Mouse (Mus musculus) ES-E14 (cell line): ENCODE measurements around the gene Bag6. TPM values are rescaled to one million over a fixed set of nuclear protein-coding genes. Genes with fewer than 3 reads are reported as not detected.

Source experiments
- DNase-seq: peaks from one replicate; pipeline ENCODE4 v3.0.0-alpha.2; 2013; ENCODE audit warnings: low read depth, low spot score
- H3K27ac ChIP-seq: 2 replicates; pipeline ENCODE4 v1.5.1; 2012; ENCODE audit warnings: low read depth, mild to moderate bottlenecking, low read length, moderate library complexity, mixed read lengths; ENCODE audit not compliant: poor library complexity, insufficient read depth, severe bottlenecking
- H3K36me3 ChIP-seq: 2 replicates; pipeline ENCODE4 v1.6.1; 2012; ENCODE audit warnings: mild to moderate bottlenecking, low read length, moderate library complexity, mixed read lengths; ENCODE audit not compliant: control insufficient read depth, poor library complexity, insufficient read depth, severe bottlenecking
- H3K4me1 ChIP-seq, 2 experiments: fragments of 150-350 bp in 1 of 2; sonication (generic) in 1 of 2; 2 replicates each; pipeline ENCODE4 v1.6.1; 2012; ENCODE audit warnings: low read length in 2 of 2, mild to moderate bottlenecking in 1 of 2, mixed read lengths in 1 of 2; ENCODE audit not compliant: control insufficient read depth in 2 of 2, insufficient read depth in 2 of 2, poor library complexity in 1 of 2
- H3K4me3 ChIP-seq, 2 experiments: fragments of 150-350 bp in 1 of 2; sonication (generic) in 1 of 2; 2 replicates each; pipeline ENCODE4 v1.5.1; 2012; ENCODE audit warnings: low read length in 2 of 2, low read depth in 1 of 2, mild to moderate bottlenecking in 1 of 2, mixed read lengths in 1 of 2; ENCODE audit not compliant: insufficient read depth in 1 of 2, poor library complexity in 1 of 2, severe bottlenecking in 1 of 2
- H3K9ac ChIP-seq: 2 replicates; pipeline ENCODE4 v1.6.1; 2012; ENCODE audit warnings: low read depth, mild to moderate bottlenecking, low read length, mixed read lengths; ENCODE audit not compliant: poor library complexity, insufficient read depth, severe bottlenecking
- H3K9me3 ChIP-seq: fragments of 150-350 bp; sonication (generic); 2 replicates; pipeline ENCODE4 v1.6.1; 2012; ENCODE audit warnings: low read depth, mild to moderate bottlenecking, low read length; ENCODE audit not compliant: control insufficient read depth, insufficient read depth
- CHD2 ChIP-seq: IDR thresholded peaks from 2 replicates; pipeline ENCODE4 v1.6.1; 2014; ENCODE audit warnings: mild to moderate bottlenecking, low read depth, low read length, inconsistent platforms
- HCFC1 ChIP-seq: IDR thresholded peaks from 2 replicates; pipeline ENCODE4 v1.6.1; 2012; ENCODE audit warnings: low read length, inconsistent platforms, borderline replicate concordance; ENCODE audit not compliant: insufficient read depth
- MAFK ChIP-seq: IDR thresholded peaks from 2 replicates; pipeline ENCODE4 v1.6.1; 2014; ENCODE audit warnings: mild to moderate bottlenecking, low read depth, low read length, inconsistent platforms; ENCODE audit not compliant: insufficient read depth
- ZC3H11A ChIP-seq: IDR thresholded peaks from 2 replicates; pipeline ENCODE4 v1.6.1; 2012; ENCODE audit warnings: low read depth, mild to moderate bottlenecking, inconsistent platforms, low read length, borderline replicate concordance
- ZNF384 ChIP-seq: IDR thresholded peaks from 2 replicates; pipeline ENCODE4 v1.6.1; 2012; ENCODE audit warnings: low read depth, low read length, inconsistent platforms
- in situ Hi-C, 2 experiments: fragments of 600-800 bp; cut with MboI; formaldehyde crosslinking; loops; one replicate each; pipeline ENCODE4 v1.15.1; 2025; ENCODE audit warnings: low sequenced_read_pairs in 2 of 2, inconsistent platforms in 1 of 2; ENCODE audit not compliant: unreplicated experiment in 2 of 2
- total RNA-seq: library from RNA; depleted of rRNA; stranded (reverse); fragments of 300-350 nt; gene quantifications from 2 replicates; pipeline ENCODE4 v1.2.3, GENCODE M21; 2012

Bag6 gene
- total RNA-seq, 1 experiment: 208 TPM

DNA sequence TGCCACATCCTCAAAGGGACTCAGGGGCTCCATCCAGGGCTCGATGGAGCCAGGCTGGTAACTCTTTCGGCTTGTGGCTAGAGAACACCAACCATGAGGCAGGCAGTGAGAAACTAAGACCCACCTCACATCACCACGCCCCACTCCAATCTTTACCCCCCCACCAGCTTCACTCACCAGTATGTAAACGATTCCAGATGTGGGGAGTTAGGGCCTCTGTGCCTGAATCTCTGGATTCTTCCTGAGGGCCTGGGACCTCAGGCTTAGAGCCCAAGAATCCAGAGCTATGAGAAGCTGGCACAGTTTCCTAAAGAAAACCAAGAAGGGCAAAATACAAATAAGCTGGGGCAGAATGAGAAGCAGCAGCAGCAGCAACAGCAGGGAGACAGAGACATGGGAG, 19.0 kb downstream of the Bag6 start:
- no peaks in the 10 kb centered on the region for H3K9me3 ChIP-seq
- TF ChIP-seq CHD2 (no peak), HCFC1 (no peak), ZC3H11A (no peak), MAFK (no peak), ZNF384 (no peak)
- peaks cover 94% of the 10 kb centered on the region for H3K36me3 ChIP-seq
- in situ Hi-C loops: no loop called here
- H3K9ac ChIP-seq: no peak overlapping the region
- no peak overlapping the region for H3K27ac ChIP-seq
- DNase-seq: no peak
- 0 out of 4 replicates have a peak, but pooled peaks cover 0 to 4% of the 10 kb centered on the region in 2 experiments for H3K4me1 ChIP-seq
- H3K4me3 ChIP-seq: no peak overlapping the region

DNA sequence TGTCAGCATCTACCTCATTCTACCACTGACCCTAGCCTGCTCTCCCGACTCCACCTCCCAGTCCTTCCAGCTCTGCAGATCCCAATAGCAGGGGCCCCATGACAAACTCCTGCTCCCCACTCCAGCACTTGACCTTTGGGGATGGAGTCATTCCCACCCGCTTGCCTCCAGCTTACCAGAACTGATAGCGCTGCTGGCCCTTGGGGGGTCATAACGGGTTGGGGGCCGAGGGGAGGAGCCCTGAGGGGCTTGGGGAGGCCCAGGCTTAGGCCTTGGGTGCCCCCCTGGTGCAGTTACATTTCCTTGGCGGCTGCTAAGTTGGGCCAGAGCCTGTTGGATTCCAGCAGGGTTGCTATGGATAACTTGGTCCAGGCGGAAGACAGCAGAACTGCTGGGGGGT, 19.6 kb downstream of the Bag6 start:
- TF ChIP-seq ZNF384 (no peak), HCFC1 (no peak), MAFK (no peak), ZC3H11A (no peak), CHD2 (no peak)
- no peaks in the 10 kb centered on the region for H3K9me3 ChIP-seq
- H3K4me1 ChIP-seq: 0 out of 4 replicates have a peak, but pooled peaks cover 0 to 4% of the 10 kb centered on the region in 2 experiments
- H3K4me3 ChIP-seq: no peak overlapping the region
- no peak overlapping the region for H3K27ac ChIP-seq
- DNase-seq: no peak
- H3K36me3 ChIP-seq: peaks cover 95% of the 10 kb centered on the region
- in situ Hi-C loops: no loop called here
- H3K9ac ChIP-seq: no peak overlapping the region

DNA sequence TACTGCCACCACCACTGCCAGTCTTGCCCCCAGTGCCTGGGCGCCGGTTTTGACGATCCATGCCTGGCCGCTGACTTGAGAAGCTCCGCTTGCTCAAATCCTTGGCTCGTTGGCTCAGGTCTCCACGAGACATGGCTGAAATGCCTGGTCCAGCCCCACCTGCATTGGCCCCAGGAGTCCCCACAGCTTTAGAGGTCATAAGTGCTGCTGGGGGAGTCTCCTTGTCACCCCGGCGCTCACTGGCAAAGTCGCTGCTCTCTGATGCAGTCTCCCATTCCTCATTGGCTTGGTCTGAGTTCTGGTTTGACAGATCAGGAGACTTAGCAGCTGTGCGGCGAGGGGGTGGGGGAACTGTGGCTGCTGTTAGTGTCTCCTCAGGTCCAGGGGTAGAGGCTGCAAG, 20.5 kb downstream of the Bag6 start:
- TF ChIP-seq MAFK (no peak), HCFC1 (no peak), CHD2 (no peak), ZC3H11A (no peak), ZNF384 (no peak)
- in situ Hi-C loops: no loop called here

DNA sequence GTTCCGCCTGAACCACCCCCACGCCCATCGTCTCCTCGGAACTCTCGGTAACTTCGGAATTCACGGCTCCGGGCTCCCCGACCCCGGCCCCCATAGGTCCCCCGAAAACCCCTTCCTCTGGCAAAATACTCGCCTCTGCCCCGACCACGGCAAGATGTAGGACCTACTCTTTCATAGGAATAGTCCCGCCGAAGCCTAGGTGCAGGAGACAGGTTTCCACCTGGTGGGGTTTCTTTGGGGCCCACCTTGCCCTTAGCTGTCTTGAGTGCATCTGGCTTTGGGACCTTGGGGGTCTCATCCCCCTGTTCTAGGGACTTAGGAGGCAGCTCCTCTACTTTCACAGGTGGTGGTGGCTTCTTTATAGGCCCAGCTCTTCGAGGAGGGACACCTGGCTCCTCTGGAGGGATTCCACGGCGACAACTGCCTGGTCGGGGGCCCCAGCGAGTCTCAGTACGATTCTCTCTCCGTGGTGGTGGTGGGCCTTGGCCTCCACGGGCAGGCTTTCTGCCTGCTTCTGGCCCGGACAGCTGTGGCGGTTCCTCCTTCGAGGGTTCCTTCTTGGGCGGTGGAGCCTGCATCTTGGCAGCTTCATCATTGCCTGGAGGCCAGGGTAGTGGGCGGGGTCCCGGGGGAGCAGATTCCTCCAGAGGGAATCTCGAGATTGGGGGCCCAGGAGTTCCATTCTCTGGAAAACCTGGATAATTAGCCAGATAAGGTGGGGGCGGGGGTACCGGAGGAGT, 21.7 kb downstream of the Bag6 start:
- no peak for DNase-seq
- TF ChIP-seq ZNF384 (no peak), ZC3H11A (no peak), CHD2 (no peak), HCFC1 (no peak), MAFK (no peak)
- no peak overlapping the region for H3K27ac ChIP-seq
- no peak overlapping the region for H3K9ac ChIP-seq
- no peak overlapping the region for H3K4me3 ChIP-seq
- H3K9me3 ChIP-seq: no peaks in the 10 kb centered on the region
- in situ Hi-C loops: no loop called here
- H3K4me1 ChIP-seq: peaks cover 0 to 7% of the 10 kb centered on the region in 2 experiments; a peak in 1 of 4 replicates
- peaks cover 98% of the 10 kb centered on the region for H3K36me3 ChIP-seq

More for the DNA sequence above, 20.5 kb downstream of the Bag6 start:
- H3K9me3 ChIP-seq: no peaks in the 10 kb centered on the region
- H3K4me1 ChIP-seq: 0 out of 4 replicates have a peak, but pooled peaks cover 0 to 4% of the 10 kb centered on the region in 2 experiments
- no peak for DNase-seq
- no peak overlapping the region for H3K27ac ChIP-seq
- peaks cover 95% of the 10 kb centered on the region for H3K36me3 ChIP-seq
- H3K9ac ChIP-seq: no peak overlapping the region
- H3K4me3 ChIP-seq: no peak overlapping the region

DNA sequence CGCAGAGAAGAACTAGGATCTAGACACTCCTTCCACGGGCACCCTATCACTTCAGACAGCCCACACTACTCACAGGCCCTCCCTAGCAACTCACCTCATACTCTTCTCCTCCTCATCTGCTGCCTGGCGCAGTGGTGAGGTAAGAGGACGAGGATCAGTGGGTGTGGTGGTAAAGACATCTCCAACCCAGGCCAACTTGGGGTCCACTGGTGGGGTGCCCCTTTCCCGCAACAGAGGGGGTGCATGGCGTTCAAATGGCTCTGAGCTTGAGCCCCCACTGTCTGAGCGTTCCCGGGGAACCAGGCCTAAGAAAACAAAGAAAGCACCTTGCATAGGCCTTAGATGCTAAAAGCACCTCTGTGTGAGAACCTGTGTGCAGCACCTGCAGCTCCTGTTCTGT, 22.3 kb downstream of the Bag6 start:
- H3K4me3 ChIP-seq: no peak overlapping the region
- no peak for DNase-seq
- peaks cover 99% of the 10 kb centered on the region for H3K36me3 ChIP-seq
- no peak overlapping the region for H3K9ac ChIP-seq
- TF ChIP-seq ZC3H11A (no peak), MAFK (no peak), ZNF384 (no peak), HCFC1 (no peak), CHD2 (no peak)
- H3K27ac ChIP-seq: no peak overlapping the region
- H3K9me3 ChIP-seq: no peaks in the 10 kb centered on the region
- H3K4me1 ChIP-seq: peaks cover 0 to 11% of the 10 kb centered on the region in 2 experiments; a peak in 1 of 4 replicates
- in situ Hi-C loops: no loop called here
